Mouse (Mus musculus) heart, embryonic 14.5 days (tissue): ENCODE results near the gene Mvb12a. TPM values are rescaled to one million over a fixed set of nuclear protein-coding genes. Genes with fewer than 3 reads are reported as not detected.

Source experiments
- ATAC-seq: fragments of 200-750 bp; cut with Nextera tagmentation; 2 replicates; pipeline ENCODE4 v1.8.0; 2017; ENCODE audit warnings: low read depth, moderate TSS enrichment; ENCODE audit not compliant: insufficient number of reproducible peaks, insufficient read depth, low FRiP score
- H3K27ac ChIP-seq, 2 experiments: fragments of 200-500 bp in 1 of 2; fragments of 300-500 bp in 1 of 2; sonication (generic) in 1 of 2; replicated peaks in 1 of 2; 2 replicates each; pipeline ENCODE4 v1.5.1; 2012 to 2014; ENCODE audit warnings: low read depth in 2 of 2, low read length in 2 of 2, control low read depth in 1 of 2, mild to moderate bottlenecking in 1 of 2, mixed read lengths in 1 of 2; ENCODE audit not compliant: control insufficient read depth in 1 of 2, insufficient read depth in 1 of 2
- H3K27me3 ChIP-seq: fragments of 300-500 bp; sonication (generic); 2 replicates; pipeline ENCODE4 v1.6.1; 2014; ENCODE audit warnings: mild to moderate bottlenecking, low read length, control low read depth; ENCODE audit not compliant: control insufficient read depth, insufficient read depth
- H3K36me3 ChIP-seq: fragments of 300-500 bp; sonication (generic); 2 replicates; pipeline ENCODE4 v1.6.1; 2014; ENCODE audit warnings: mild to moderate bottlenecking, control low read depth, low read length, mixed read lengths; ENCODE audit not compliant: control insufficient read depth, insufficient read depth
- H3K4me1 ChIP-seq, 2 experiments: fragments of 200-500 bp in 1 of 2; fragments of 300-500 bp in 1 of 2; sonication (generic) in 1 of 2; 2 replicates each; pipeline ENCODE4 v1.6.1; 2012 to 2014; ENCODE audit warnings: low read length in 2 of 2, control low read depth in 1 of 2, mixed read lengths in 1 of 2; ENCODE audit not compliant: control insufficient read depth in 2 of 2, insufficient read depth in 2 of 2
- H3K4me2 ChIP-seq: fragments of 300-500 bp; sonication (generic); 2 replicates; pipeline ENCODE4 v1.6.1; 2014; ENCODE audit warnings: mild to moderate bottlenecking, low read length
- H3K4me3 ChIP-seq, 2 experiments: fragments of 200-500 bp in 1 of 2; fragments of 300-500 bp in 1 of 2; sonication (generic) in 1 of 2; 2 replicates each; pipeline ENCODE4 v1.5.1; 2012 to 2014; ENCODE audit warnings: low read length in 2 of 2, mild to moderate bottlenecking in 2 of 2, control low read depth in 1 of 2, low read depth in 1 of 2, moderate library complexity in 1 of 2; ENCODE audit not compliant: control insufficient read depth in 1 of 2, insufficient read depth in 1 of 2
- H3K9ac ChIP-seq: fragments of 300-500 bp; sonication (generic); 2 replicates; pipeline ENCODE4 v1.6.1; 2014; ENCODE audit warnings: mild to moderate bottlenecking, low read length
- H3K9me3 ChIP-seq: fragments of 300-500 bp; sonication (generic); 2 replicates; pipeline ENCODE4 v1.6.1; 2016; ENCODE audit warnings: low read length, control low read depth; ENCODE audit not compliant: control insufficient read depth
- WGBS: fragments of 180-500 bp; shearing (Covaris S2); extraction: QIAGEN DNeasy Blood & Tissue Kit; methylation state at CpG from one replicate; pipeline ENCODE4 v1.1.7; 2014; 5-methylcytosine and 5-hydroxymethylcytosine counted together
- polyA plus RNA-seq: library from polyadenylated mRNA; unstranded; fragments of >200 nt; fragmentation: Nextera tagmentation; extraction: Ambion mirVana; gene quantifications from 2 replicates; pipeline ENCODE4 v1.2.1, GENCODE M21; 2014

Gene Mvb12a
- polyA plus RNA-seq, 1 experiment from 2014 or later = 64.0 TPM

- WGBS = 87% methylated on average over 4 of the region's 4 CpGs
- H3K4me3 ChIP-seq = no peak overlapping the region
- H3K4me1 ChIP-seq = peaks cover 8 to 12% of the 10 kb centered on the region in 2 experiments; a peak in 3 of 4 replicates
- no peaks in the 10 kb centered on the region for H3K36me3 ChIP-seq
- no peaks in the 10 kb centered on the region for H3K9me3 ChIP-seq
- no peak overlapping the region for H3K9ac ChIP-seq
- ATAC-seq = no peak
- H3K27ac ChIP-seq = no peak overlapping the region
- H3K27me3 ChIP-seq = peaks cover 35% of the 10 kb centered on the region
- H3K4me2 ChIP-seq = no peak overlapping the region
Observed at GRCm38 (mm10) chr8:71504349-71504748, 38.4 kb upstream of the Mvb12a start.

GRCm38 (mm10) chr8:71505326-71505725 is 37.4 kb upstream of the Mvb12a start:
- no peak overlapping the region for H3K4me3 ChIP-seq
- H3K4me2 ChIP-seq = no peak overlapping the region
- no peak for ATAC-seq
- peaks cover 43% of the 10 kb centered on the region for H3K27me3 ChIP-seq
- peaks cover 7 to 8% of the 10 kb centered on the region in 2 experiments; a peak in 3 of 4 replicates for H3K4me1 ChIP-seq
- no peaks in the 10 kb centered on the region for H3K9me3 ChIP-seq
- H3K36me3 ChIP-seq = no peaks in the 10 kb centered on the region
- WGBS = 91% methylated on average over 4 of the region's 4 CpGs
- no peak overlapping the region for H3K27ac ChIP-seq
- H3K9ac ChIP-seq = no peak overlapping the region

- H3K4me2 ChIP-seq = no peak overlapping the region
- H3K4me1 ChIP-seq = peaks cover 7 to 8% of the 10 kb centered on the region in 2 experiments; a peak in 3 of 4 replicates
- 67% methylated on average over 4 of the region's 4 CpGs for WGBS
- ATAC-seq = no peak
- peaks cover 49% of the 10 kb centered on the region for H3K27me3 ChIP-seq
- no peak overlapping the region for H3K4me3 ChIP-seq
- no peak overlapping the region for H3K9ac ChIP-seq
- H3K36me3 ChIP-seq = no peaks in the 10 kb centered on the region
- no peaks in the 10 kb centered on the region for H3K9me3 ChIP-seq
- H3K27ac ChIP-seq = no peak overlapping the region
Observed at GRCm38 (mm10) chr8:71505979-71506378, 36.7 kb upstream of the Mvb12a start.

GRCm38 (mm10) chr8:71507589-71508104 is 35.1 kb upstream of the Mvb12a start:
- H3K4me1 ChIP-seq = peaks cover 7 to 10% of the 10 kb centered on the region in 2 experiments; a peak in 3 of 4 replicates
- H3K9me3 ChIP-seq = no peaks in the 10 kb centered on the region
- no peak; the same call in 1 of the 2 replicates for ATAC-seq
- H3K4me2 ChIP-seq = peak overlapping the region; percentile 77
- H3K27me3 ChIP-seq = peaks cover 53% of the 10 kb centered on the region
- no peak overlapping the region for H3K27ac ChIP-seq
- peak overlapping the region; percentile 64 for H3K9ac ChIP-seq
- H3K4me3 ChIP-seq = peak overlapping the region; percentile 42 to 51
- no peaks in the 10 kb centered on the region for H3K36me3 ChIP-seq
- under 1% methylated on average over 61 of the region's 61 CpGs for WGBS

- no peak overlapping the region; the same call in 1 of the 2 replicates for H3K9ac ChIP-seq
- H3K4me2 ChIP-seq = peak overlapping the region; percentile 77
- no peaks in the 10 kb centered on the region for H3K36me3 ChIP-seq
- H3K9me3 ChIP-seq = no peaks in the 10 kb centered on the region
- 50% methylated on average over 2 of the region's 2 CpGs for WGBS
- H3K4me1 ChIP-seq = peaks cover 7 to 12% of the 10 kb centered on the region in 2 experiments; a peak in 3 of 4 replicates
- peak overlapping the region in 1 of 2 experiments; percentile 36; a peak in 2 of 4 replicates for H3K4me3 ChIP-seq
- no peak overlapping the region for H3K27ac ChIP-seq
- H3K27me3 ChIP-seq = peaks cover 53% of the 10 kb centered on the region
- no peak for ATAC-seq
Observed at GRCm38 (mm10) chr8:71509316-71509715, 33.4 kb upstream of the Mvb12a start.

GRCm38 (mm10) chr8:71511644-71512043 is 31.1 kb upstream of the Mvb12a start, which contains the start of gene Plvap:
Plvap (minus strand) TSS chr8:71511752.
- Histone ChIP-seq H3K27ac (peak within 1 kb of the TSS; percentile 14 to 59; a peak in 3 of 4 replicates), H3K9me3 (no peaks in the 10 kb centered on the region), H3K9ac (peak within 1 kb of the TSS; percentile 58; the same call in 1 of the 2 replicates), H3K4me3 (peak within 1 kb of the TSS; percentile 36 to 41), H3K36me3 (no peaks in the 10 kb centered on the region), H3K4me1 (peaks cover 7 to 12% of the 10 kb centered on the region in 2 experiments; a peak in 3 of 4 replicates), H3K4me2 (peak within 1 kb of the TSS; percentile 77), H3K27me3 (peaks cover 43% of the 10 kb centered on the region)
- whole genome bisulfite sequencing = 19% methylated on average over 14 of the region's 14 CpGs
- ATAC-seq = peak; percentile 51

GRCm38 (mm10) chr8:71513018-71513754 is 29.5 kb upstream of the Mvb12a start:
- H3K4me3 ChIP-seq = no peak overlapping the region
- H3K36me3 ChIP-seq = no peaks in the 10 kb centered on the region
- 55% methylated on average over 15 of the region's 15 CpGs for WGBS
- no peak overlapping the region for H3K4me2 ChIP-seq
- H3K9ac ChIP-seq = no peak overlapping the region
- H3K27ac ChIP-seq = 0 out of 4 replicates have a peak overlapping the region, but pooled peaks of 1 of the 2 experiments have one; percentile 1
- H3K9me3 ChIP-seq = no peaks in the 10 kb centered on the region
- H3K4me1 ChIP-seq = peaks cover 0 to 6% of the 10 kb centered on the region in 2 experiments; a peak in 1 of 4 replicates
- ATAC-seq = no peak
- peaks cover 28% of the 10 kb centered on the region for H3K27me3 ChIP-seq
